ENCODE assay signal across 9 mouse cellular contexts in the genomic region with DNA sequence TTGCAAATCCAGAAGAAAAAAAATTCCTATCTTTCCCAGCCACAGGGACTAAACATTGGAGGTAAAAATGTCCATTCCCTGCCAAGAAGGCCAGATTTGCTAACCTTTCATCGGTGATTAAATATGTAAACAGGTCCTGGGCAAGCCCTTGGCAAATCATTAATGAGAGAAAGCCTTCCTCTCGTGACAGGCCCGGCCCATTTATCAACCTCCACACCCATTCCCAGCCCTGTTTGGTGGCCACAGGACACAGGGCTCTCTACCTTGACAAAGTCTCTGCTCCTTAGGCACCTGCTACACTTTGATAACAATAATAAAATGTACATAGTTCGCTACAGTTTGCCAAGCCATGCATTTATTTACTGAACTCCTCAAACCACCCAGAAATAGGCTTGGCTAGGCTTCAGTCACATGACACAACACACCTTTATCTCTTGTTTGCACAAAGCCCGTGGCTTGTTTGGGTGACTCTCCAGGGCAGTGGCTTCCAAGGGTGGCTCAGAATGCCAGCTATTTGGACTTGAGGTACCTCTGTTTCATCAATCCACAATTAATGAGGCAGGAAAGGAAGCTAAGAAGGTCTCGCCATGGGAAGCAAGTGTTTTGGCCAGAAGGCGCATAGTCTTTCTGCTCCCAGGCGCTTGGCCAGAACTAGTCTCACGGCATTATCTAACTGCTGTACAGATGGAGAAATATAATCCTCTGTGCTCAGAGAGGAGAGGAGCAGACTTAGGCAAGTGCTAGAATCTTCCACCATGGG. TPM values are rescaled to one million over a fixed set of nuclear protein-coding genes. Genes with fewer than 3 reads are reported as not detected.
DNase-seq lines count a peak whose midpoint lies in the region; ATAC-seq and TF ChIP-seq lines count a peak whose summit lies in the region.
"Had no signal": no experiment of that assay in that cellular context is flagged by ENCODE, and none has a peak within 500 bp of the region (broad histone marks: within the 10 kb centered on the region; RNA-seq: fewer than 3 reads in every experiment).

No protein-coding gene starts in this region.

- peaks cover 29% of the 10 kb centered on the region for H3K4me1 ChIP-seq in cerebellum, adult 2 months (ENCODE audit: control insufficient read depth, insufficient read depth, low read length)
- H3K4me1 ChIP-seq in kidney, embryonic 15.5 days, result peaks cover 25% of the 10 kb centered on the region
- H3K4me1 ChIP-seq in lung, embryonic 15.5 days, result peaks cover 31% of the 10 kb centered on the region

- no peak for TF ChIP-seq CTCF in cerebellum, adult 2 months (IDR thresholded peaks at IDR 0.05; ENCODE audit: borderline replicate concordance, insufficient read depth, low read depth, low read length)

- H3K27me3 ChIP-seq in cerebellum, adult 2 months (ENCODE audit: control insufficient read depth, insufficient read depth, low read length), result no peaks in the 10 kb centered on the region
- 0 out of 2 replicates have a peak, but pooled peaks cover 4% of the 10 kb centered on the region for H3K27me3 ChIP-seq in kidney, embryonic 15.5 days
- H3K27me3 ChIP-seq in lung, embryonic 15.5 days, result no peaks in the 10 kb centered on the region; the same call in 1 of the 2 replicates
- H3K27me3 ChIP-seq: embryonic facial prominence, embryonic 15.5 days had no signal

- H3K4me3 ChIP-seq in cerebellum, adult 2 months (replicated peaks; ENCODE audit: insufficient read depth, low read depth, low read length), result no peak overlapping the region
- no peak overlapping the region for H3K4me3 ChIP-seq in kidney, embryonic 15.5 days (replicated peaks)
- no peak overlapping the region for H3K4me3 ChIP-seq in lung, embryonic 15.5 days
- H3K4me3 ChIP-seq: embryonic facial prominence, embryonic 15.5 days; megakaryocyte, embryonic 14.5 days had no signal

- H3K9me3 ChIP-seq in kidney, embryonic 15.5 days (replicated peaks), result no peaks in the 10 kb centered on the region
- H3K9me3 ChIP-seq in lung, embryonic 15.5 days, result no peaks in the 10 kb centered on the region
- H3K9me3 ChIP-seq: embryonic facial prominence, embryonic 15.5 days; megakaryocyte, embryonic 14.5 days had no signal

- no peak overlapping the region for H3K9ac ChIP-seq in kidney, embryonic 15.5 days
- no peak overlapping the region for H3K9ac ChIP-seq in lung, embryonic 15.5 days
- H3K9ac ChIP-seq: embryonic facial prominence, embryonic 15.5 days had no signal

- DNase-seq in brain, adult 2 months (ENCODE audit: low read depth, low spot score), result peak; percentile 88
- DNase-seq in cerebellum, adult 2 months, result peak; percentile 80 to 87
- DNase-seq in right cerebral cortex, postnatal 25 days, result no peak
- DNase-seq in thymus, postnatal 36 days, result no peak

- no peaks in the 10 kb centered on the region for H3K36me3 ChIP-seq in kidney, embryonic 15.5 days
- H3K36me3 ChIP-seq in lung, embryonic 15.5 days, result no peaks in the 10 kb centered on the region
- H3K36me3 ChIP-seq: embryonic facial prominence, embryonic 15.5 days had no signal

- WGBS in cerebellum, adult 2 months, result 9% methylated on average over 9 of the region's 9 CpGs
- 52% methylated on average over 9 of the region's 9 CpGs for WGBS in kidney, embryonic 15.5 days
- WGBS in lung, embryonic 15.5 days, result 33% methylated on average over 9 of the region's 9 CpGs

- no peak; the same call in 1 of the 2 replicates for ATAC-seq in kidney, embryonic 15.5 days (replicated peaks; ENCODE audit: low FRiP score)
- 0 out of 2 replicates have a peak, but pooled peaks have one; percentile 21 for ATAC-seq in lung, embryonic 15.5 days (ENCODE audit: borderline replicate concordance, extremely low read depth, low FRiP score, low TSS enrichment)
- no peak for ATAC-seq in megakaryocyte, adult 5-6 weeks (ENCODE audit: poor library complexity, severe bottlenecking)

- TF ChIP-seq POLR2A in cerebellum, adult 2 months (IDR thresholded peaks at IDR 0.05; ENCODE audit: borderline replicate concordance, insufficient read depth, low read length), result no peak

- H3K4me2 ChIP-seq in kidney, embryonic 15.5 days, result no peak overlapping the region
- H3K4me2 ChIP-seq in lung, embryonic 15.5 days, result no peak overlapping the region
- H3K4me2 ChIP-seq: embryonic facial prominence, embryonic 15.5 days had no signal

- peak overlapping the region; percentile 32 for H3K27ac ChIP-seq in cerebellum, adult 2 months (ENCODE audit: insufficient read depth, low read length)
- H3K27ac ChIP-seq in kidney, embryonic 15.5 days, result peak overlapping the region; percentile 19; the same call in 1 of the 2 replicates
- peak overlapping the region; percentile 20 for H3K27ac ChIP-seq in lung, embryonic 15.5 days
- H3K27ac ChIP-seq: embryonic facial prominence, embryonic 15.5 days had no signal

RNA-seq across cellular contexts. Expression of gene Rab6b, which starts 21.3 kb away (rescaled TPM):
- polyA plus RNA-seq in cerebellum, adult 2 months (2012; rRNA removed), result 188 and 199 TPM in 2 replicates
- 5.2 and 5.3 TPM in 2 replicates for polyA plus RNA-seq in kidney, embryonic 15.5 days (2015; fragmentation: Nextera tagmentation; extraction: Ambion mirVana)
- polyA plus RNA-seq in lung, embryonic 15.5 days (2015; fragmentation: Nextera tagmentation; extraction: Ambion mirVana), result 3.8 and 4.3 TPM in 2 replicates
- total RNA-seq in megakaryocyte, adult 5-6 weeks (2015), result 0.84 and 1.2 TPM in 2 replicates
- 0.15 and 0.41 TPM in 2 replicates for total RNA-seq in megakaryocyte, adult 5-6 weeks (2017)

Comparison
In these comparisons a context has a peak if more than half of its experiments do, and no peak if none do; other contexts are left out.
1. DNase-seq: peak in brain, adult 2 months (single experiment) and cerebellum, adult 2 months (2 of 2); none in right cerebral cortex, postnatal 25 days (single experiment) and thymus, postnatal 36 days (0 of 2).
2. RNA of gene Rab6b, which starts 21.3 kb away (polyA plus RNA-seq): 188 to 199 TPM in cerebellum, adult 2 months; 5.2 to 5.3 TPM in kidney, embryonic 15.5 days and 3.8 to 4.3 TPM in lung, embryonic 15.5 days; every median in the first group is over 10 times any median in the second.
3. Peak in every context shown above with its lines, with median percentiles within 50 percentile points of each other: H3K27ac ChIP-seq.